Mouse (Mus musculus): ENCODE data around the gene Rbp2.

DNA sequence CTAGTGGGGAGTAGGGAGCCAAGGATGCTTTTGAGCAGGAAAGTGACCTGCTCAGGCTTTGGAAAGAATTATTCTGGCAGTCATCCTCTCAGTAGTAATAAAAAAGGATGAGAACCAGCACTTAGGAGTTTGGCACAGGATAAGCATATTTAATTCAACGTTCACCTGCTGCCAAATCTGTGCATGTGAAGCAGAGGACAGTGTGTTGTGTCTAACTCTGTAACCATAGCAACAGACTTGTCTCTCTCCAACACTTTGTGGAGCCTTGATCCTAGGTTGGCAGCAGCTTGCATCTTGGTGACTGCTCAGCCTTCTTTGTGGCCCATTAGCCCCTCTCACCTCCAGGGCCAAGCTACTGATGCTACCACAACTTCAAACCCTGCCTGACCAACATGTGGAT, 34.9 kb upstream of the Rbp2 start:
- TF ChIP-seq CTCF (IDR thresholded peaks at IDR 0.05), result no peak
- TF ChIP-seq EP300 (IDR thresholded peaks at IDR 0.05), result no peak
